Mouse (Mus musculus) erythroblast, embryonic 14.5 days (primary cell): Measurements from ENCODE around the gene Smyd4.

ENCODE experiments used
- GATA1 ChIP-seq: IDR thresholded peaks from 2 replicates; pipeline ENCODE4 v1.6.1; 2012; ENCODE audit warnings: low read length, inconsistent platforms, mixed read lengths
- TAL1 ChIP-seq: IDR thresholded peaks from 3 replicates; pipeline ENCODE4 v1.6.1; 2012; ENCODE audit warnings: low read length, inconsistent platforms, mixed read lengths

GRCm38 (mm10) chr11:75344163-75344562 is 4.1 kb upstream of the Smyd4 start:
- TF ChIP-seq GATA1 (no peak), TAL1 (no peak)
